Mouse (Mus musculus) embryonic fibroblast, embryonic 13.5 days (primary cell): ENCODE measurements at regions not wholly inside any gene's neighbourhood (a gene's known extent, or its start where the extent isn't known, plus 50 kb on each side); places are given as distances from the start of the nearest gene placed in this dataset.

Experiments used
- CTCF ChIP-seq: IDR thresholded peaks from 2 replicates; pipeline ENCODE4 v1.5.1; 2011; ENCODE audit warnings: mild to moderate bottlenecking, control low read depth, low read length, moderate library complexity, borderline replicate concordance; ENCODE audit not compliant: insufficient read depth
- POLR2A ChIP-seq: IDR thresholded peaks from 2 replicates; pipeline ENCODE4 v1.6.1; 2011; ENCODE audit warnings: low read depth, mild to moderate bottlenecking, control low read depth, low read length, moderate library complexity

- TF ChIP-seq CTCF: no peak
- no peak for TF ChIP-seq POLR2A
These were observed 262.0 kb upstream of the N6amt1 start for GRCm38 (mm10) chr16:87092011-87092410.
